Mouse (Mus musculus): ENCODE data around the gene Tspan5. TPM values are rescaled to one million over a fixed set of nuclear protein-coding genes. Genes with fewer than 3 reads are reported as not detected.
A peak's percentile ranks its signal among the peaks of the same experiment; 100 is the strongest.

Gene Tspan5
- total and polyA plus RNA-seq, 3 experiments = 32.3 to 67.5 (median 47.3) TPM

GRCm38 (mm10) chr3:138744030-138744774 lies 2.2 kb downstream of the Tspan5 start:
- DNase-seq = no peak

- DNase-seq = no peak
Measured at GRCm38 (mm10) chr3:138745091-138745490, 3.1 kb downstream of the Tspan5 start.

GRCm38 (mm10) chr3:138745596-138745995 lies 3.6 kb downstream of the Tspan5 start:
- DNase-seq = no peak

GRCm38 (mm10) chr3:138746556-138746955 lies 4.6 kb downstream of the Tspan5 start:
- no peak for DNase-seq

GRCm38 (mm10) chr3:138747035-138747434 lies 5.0 kb downstream of the Tspan5 start:
- no peak for DNase-seq

- no peak for DNase-seq
Measured at GRCm38 (mm10) chr3:138747985-138748384, 6.0 kb downstream of the Tspan5 start.

- DNase-seq = no peak
Measured at GRCm38 (mm10) chr3:138749645-138750044, 7.7 kb downstream of the Tspan5 start.

GRCm38 (mm10) chr3:138751328-138751727 lies 9.3 kb downstream of the Tspan5 start:
- DNase-seq = no peak

- peak; percentile 61 for DNase-seq
Measured at GRCm38 (mm10) chr3:138752056-138752455, 10.1 kb downstream of the Tspan5 start.

- no peak for DNase-seq
Measured at GRCm38 (mm10) chr3:138752769-138753168, 10.8 kb downstream of the Tspan5 start.

GRCm38 (mm10) chr3:138753182-138753885 lies 11.3 kb downstream of the Tspan5 start:
- DNase-seq = peak; percentile 74

- no peak for DNase-seq
Measured at GRCm38 (mm10) chr3:138754328-138754727, 12.3 kb downstream of the Tspan5 start.

- no peak for DNase-seq
Measured at GRCm38 (mm10) chr3:138757283-138757682, 15.3 kb downstream of the Tspan5 start.

GRCm38 (mm10) chr3:138759968-138760684 lies 18.1 kb downstream of the Tspan5 start:
- no peak for DNase-seq

GRCm38 (mm10) chr3:138760685-138761119 lies 18.7 kb downstream of the Tspan5 start:
- no peak for DNase-seq

- no peak for DNase-seq
Measured at GRCm38 (mm10) chr3:138761531-138761930, 19.5 kb downstream of the Tspan5 start.

GRCm38 (mm10) chr3:138763941-138764340 lies 21.9 kb downstream of the Tspan5 start:
- DNase-seq = no peak

GRCm38 (mm10) chr3:138764782-138765181 lies 22.8 kb downstream of the Tspan5 start:
- peak; percentile 84 for DNase-seq

GRCm38 (mm10) chr3:138767034-138767433 lies 25.0 kb downstream of the Tspan5 start:
- no peak for DNase-seq

GRCm38 (mm10) chr3:138768541-138769093 lies 26.6 kb downstream of the Tspan5 start:
- DNase-seq = peak; percentile 61

- DNase-seq = no peak
Measured at GRCm38 (mm10) chr3:138770650-138771331, 28.8 kb downstream of the Tspan5 start.

Data from adrenal gland, adult 2 months (tissue).